Mouse (Mus musculus): ENCODE results near the gene Sp100.
A peak's percentile ranks its signal among the peaks of the same experiment; 100 is the strongest.
"Not testable (repeated sequence)": the region's sequence is repeated elsewhere in the genome, so short reads cannot be mapped to it uniquely, and the experiment has no call there.

Gene Sp100

GRCm38 (mm10) chr1:85649881-85650280, at the start of gene Sp100:
Gene Sp100, plus strand, starts transcription at chr1:85649988.
- peak; percentile 71 for DNase-seq (ENCODE audit: low read depth, low spot score)

- not testable (repeated sequence) for DNase-seq (ENCODE audit: low read depth, low spot score)
These were observed 49.7 kb upstream of the Sp100 start, which contains the start of gene Sp140 for GRCm38 (mm10) chr1:85600078-85600477. Gene Sp140, plus strand, starts transcription at chr1:85600378.

- peak; percentile 45 for DNase-seq (ENCODE audit: low read depth, low spot score)
These were observed 49.0 kb upstream of the Sp100 start for GRCm38 (mm10) chr1:85600794-85601193.

- not testable (repeated sequence) for DNase-seq (ENCODE audit: low read depth, low spot score)
These were observed 45.4 kb upstream of the Sp100 start for GRCm38 (mm10) chr1:85604341-85604740.

GRCm38 (mm10) chr1:85608361-85608760, 41.4 kb upstream of the Sp100 start:
- not testable (repeated sequence) for DNase-seq (ENCODE audit: low read depth, low spot score)

- DNase-seq (ENCODE audit: low read depth, low spot score): not testable (repeated sequence)
These were observed 39.2 kb upstream of the Sp100 start for GRCm38 (mm10) chr1:85610581-85610980.

GRCm38 (mm10) chr1:85615096-85615495, 34.7 kb upstream of the Sp100 start:
- DNase-seq (ENCODE audit: low read depth, low spot score): not testable (repeated sequence)

GRCm38 (mm10) chr1:85615819-85616218, 34.0 kb upstream of the Sp100 start:
- not testable (repeated sequence) for DNase-seq (ENCODE audit: low read depth, low spot score)

- not testable (repeated sequence) for DNase-seq (ENCODE audit: low read depth, low spot score)
These were observed 32.6 kb upstream of the Sp100 start for GRCm38 (mm10) chr1:85617161-85617560.

- DNase-seq (ENCODE audit: low read depth, low spot score): not testable (repeated sequence)
These were observed 31.1 kb upstream of the Sp100 start for GRCm38 (mm10) chr1:85618689-85619088.

GRCm38 (mm10) chr1:85636936-85637335, 12.9 kb upstream of the Sp100 start:
- not testable (repeated sequence) for DNase-seq (ENCODE audit: low read depth, low spot score)

- not testable (repeated sequence) for DNase-seq (ENCODE audit: low read depth, low spot score)
These were observed 11.6 kb upstream of the Sp100 start for GRCm38 (mm10) chr1:85638144-85638543.

- DNase-seq (ENCODE audit: low read depth, low spot score): not testable (repeated sequence)
These were observed 736 bp downstream of the Sp100 start for GRCm38 (mm10) chr1:85650524-85650923.

- peak; percentile 37 for DNase-seq (ENCODE audit: low read depth, low spot score)
These were observed 2.0 kb downstream of the Sp100 start for GRCm38 (mm10) chr1:85651770-85652275.

- not testable (repeated sequence) for DNase-seq (ENCODE audit: low read depth, low spot score)
These were observed 7.4 kb downstream of the Sp100 start for GRCm38 (mm10) chr1:85657211-85657610.

GRCm38 (mm10) chr1:85664266-85664665, 14.5 kb downstream of the Sp100 start:
- no peak for DNase-seq (ENCODE audit: low read depth, low spot score)

- peak; percentile 65 for DNase-seq (ENCODE audit: low read depth, low spot score)
These were observed 30.4 kb downstream of the Sp100 start for GRCm38 (mm10) chr1:85680226-85680625.

GRCm38 (mm10) chr1:85686666-85687065, 36.9 kb downstream of the Sp100 start:
- DNase-seq (ENCODE audit: low read depth, low spot score): peak; percentile 67

GRCm38 (mm10) chr1:85687346-85687745, 37.6 kb downstream of the Sp100 start:
- DNase-seq (ENCODE audit: low read depth, low spot score): peak; percentile 86

- DNase-seq (ENCODE audit: low read depth, low spot score): no peak
These were observed 40.8 kb downstream of the Sp100 start for GRCm38 (mm10) chr1:85690544-85690943.

- DNase-seq (ENCODE audit: low read depth, low spot score): no peak
These were observed 42.5 kb downstream of the Sp100 start for GRCm38 (mm10) chr1:85692281-85692680.

- DNase-seq (ENCODE audit: low read depth, low spot score): no peak
These were observed 43.5 kb downstream of the Sp100 start for GRCm38 (mm10) chr1:85693280-85693679.

GRCm38 (mm10) chr1:85695646-85696045, 45.9 kb downstream of the Sp100 start:
- no peak for DNase-seq (ENCODE audit: low read depth, low spot score)
